Mouse (Mus musculus) liver, embryonic 14.5 days (tissue): ENCODE data around the gene Aox3.

Experiments
- CTCF ChIP-seq: IDR thresholded peaks from 2 replicates; pipeline ENCODE4 v1.5.1; 2016; ENCODE audit warnings: antibody characterized with exemption, low read depth, control low read depth
- EP300 ChIP-seq: IDR thresholded peaks from 2 replicates; pipeline ENCODE4 v1.6.1; 2016; ENCODE audit warnings: antibody characterized with exemption, low read depth

DNA sequence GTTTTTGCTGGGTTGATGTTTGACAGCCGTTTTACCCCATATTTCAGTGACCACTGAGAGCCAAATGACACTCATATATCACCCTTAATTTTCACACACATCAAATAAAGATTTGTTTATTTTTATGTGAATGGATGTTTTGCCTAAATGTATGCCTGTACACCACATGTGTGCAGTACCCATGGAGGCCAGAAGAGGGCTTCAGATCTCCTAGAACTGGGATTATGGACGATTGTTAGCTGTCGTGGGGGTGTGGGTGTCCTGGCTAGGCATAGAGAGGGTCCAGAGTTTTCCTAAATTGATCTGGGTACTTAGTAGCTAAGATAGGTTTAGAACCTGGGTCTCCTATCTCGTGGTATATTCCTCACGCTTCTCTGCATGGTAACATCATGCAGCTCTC lies 27.7 kb downstream of the Aox3 start:
- TF ChIP-seq CTCF (0 out of 2 replicates have a peak, but pooled peaks have one; percentile 4), EP300 (no peak)
